Mouse (Mus musculus): Measurements from ENCODE around the gene Hoga1.

The Hoga1 gene

GRCm38 (mm10) chr19:42045269-42046102, at the start of gene Hoga1:
Hoga1 (plus strand) TSS chr19:42045610.
- DNase-seq (ENCODE audit: extremely low spot score), result peak; percentile 81

- no peak for DNase-seq (ENCODE audit: extremely low spot score)
These were observed 48.3 kb upstream of the Hoga1 start for GRCm38 (mm10) chr19:41997090-41997489.

GRCm38 (mm10) chr19:41998770-41999548, 46.5 kb upstream of the Hoga1 start:
- no peak for DNase-seq (ENCODE audit: extremely low spot score)

GRCm38 (mm10) chr19:41999688-42000283, 45.6 kb upstream of the Hoga1 start:
- no peak for DNase-seq (ENCODE audit: extremely low spot score)

GRCm38 (mm10) chr19:42000446-42000958, 44.9 kb upstream of the Hoga1 start:
- no peak for DNase-seq (ENCODE audit: extremely low spot score)

GRCm38 (mm10) chr19:42001253-42001980, 44.0 kb upstream of the Hoga1 start:
- DNase-seq (ENCODE audit: extremely low spot score), result no peak

- DNase-seq (ENCODE audit: extremely low spot score), result no peak
These were observed 41.2 kb upstream of the Hoga1 start for GRCm38 (mm10) chr19:42004258-42004657.

- no peak for DNase-seq (ENCODE audit: extremely low spot score)
These were observed 39.8 kb upstream of the Hoga1 start for GRCm38 (mm10) chr19:42005616-42006015.

- no peak for DNase-seq (ENCODE audit: extremely low spot score)
These were observed 38.8 kb upstream of the Hoga1 start for GRCm38 (mm10) chr19:42006568-42006967.

GRCm38 (mm10) chr19:42008586-42008985, 36.8 kb upstream of the Hoga1 start:
- no peak for DNase-seq (ENCODE audit: extremely low spot score)

- DNase-seq (ENCODE audit: extremely low spot score), result no peak
These were observed 36.3 kb upstream of the Hoga1 start for GRCm38 (mm10) chr19:42009067-42009466.

- no peak for DNase-seq (ENCODE audit: extremely low spot score)
These were observed 35.0 kb upstream of the Hoga1 start for GRCm38 (mm10) chr19:42010436-42010835.

GRCm38 (mm10) chr19:42011123-42011522, 34.3 kb upstream of the Hoga1 start:
- DNase-seq (ENCODE audit: extremely low spot score), result no peak

- no peak for DNase-seq (ENCODE audit: extremely low spot score)
These were observed 31.1 kb upstream of the Hoga1 start for GRCm38 (mm10) chr19:42014231-42014825.

- DNase-seq (ENCODE audit: extremely low spot score), result no peak
These were observed 30.4 kb upstream of the Hoga1 start for GRCm38 (mm10) chr19:42015001-42015400.

- no peak for DNase-seq (ENCODE audit: extremely low spot score)
These were observed 29.2 kb upstream of the Hoga1 start for GRCm38 (mm10) chr19:42016251-42016650.

GRCm38 (mm10) chr19:42016840-42017239, 28.6 kb upstream of the Hoga1 start:
- no peak for DNase-seq (ENCODE audit: extremely low spot score)

GRCm38 (mm10) chr19:42017399-42018247, 27.8 kb upstream of the Hoga1 start:
- DNase-seq (ENCODE audit: extremely low spot score), result no peak

- DNase-seq (ENCODE audit: extremely low spot score), result no peak
These were observed 26.3 kb upstream of the Hoga1 start for GRCm38 (mm10) chr19:42019011-42019522.

Measured in embryo, embryonic 9.5 days (tissue).